Mouse (Mus musculus): ENCODE measurements around the gene Klhl22. TPM values are rescaled to one million over a fixed set of nuclear protein-coding genes. Genes with fewer than 3 reads are reported as not detected.

Klhl22 gene
- polyA plus RNA-seq, 1 experiment from 2014 or later, result 29.0 TPM

DNA sequence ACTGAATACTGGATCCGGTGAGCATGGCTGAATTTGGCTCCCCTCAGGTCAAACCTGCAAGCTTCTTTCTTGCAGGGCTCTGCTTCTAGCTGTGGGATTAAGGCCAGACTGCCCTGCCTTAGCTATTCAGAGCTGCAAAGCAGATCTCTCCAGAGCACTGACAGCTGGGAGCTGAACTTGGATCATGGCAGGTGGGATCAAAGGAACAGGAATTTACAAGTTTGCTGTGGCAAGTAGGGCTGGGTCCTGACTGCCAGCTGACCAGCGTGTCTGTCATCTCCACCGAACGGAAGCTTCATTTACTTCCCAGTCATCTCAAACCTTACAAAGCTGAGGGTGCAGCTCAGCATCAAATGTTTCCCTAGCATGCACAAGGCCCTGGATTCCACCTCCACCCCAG lies 18.8 kb downstream of the Klhl22 start:
- no peak for ATAC-seq
- TF ChIP-seq CTCF (IDR thresholded peaks at IDR 0.05; ENCODE audit: low read depth), result no peak
- Histone ChIP-seq H3K9ac (ENCODE audit: low read depth, low read length) (no peak overlapping the region), H3K4me1 (replicated peaks; ENCODE audit: control insufficient read depth, insufficient read depth, low read length) (no peaks in the 10 kb centered on the region), H3K9me3 (ENCODE audit: control insufficient read depth) (no peaks in the 10 kb centered on the region), H3K36me3 (ENCODE audit: control insufficient read depth, insufficient read depth) (peaks cover 59% of the 10 kb centered on the region), H3K27me3 (replicated peaks; ENCODE audit: control insufficient read depth, insufficient read depth, low read length) (no peaks in the 10 kb centered on the region), H3K4me2 (replicated peaks; ENCODE audit: low read depth) (no peak overlapping the region), H3K4me3 (ENCODE audit: low read depth, low read length) (no peak overlapping the region), H3K27ac (ENCODE audit: low read depth, low read length) (no peak overlapping the region)
- WGBS, result 84% methylated on average over 4 of the region's 4 CpGs

DNA sequence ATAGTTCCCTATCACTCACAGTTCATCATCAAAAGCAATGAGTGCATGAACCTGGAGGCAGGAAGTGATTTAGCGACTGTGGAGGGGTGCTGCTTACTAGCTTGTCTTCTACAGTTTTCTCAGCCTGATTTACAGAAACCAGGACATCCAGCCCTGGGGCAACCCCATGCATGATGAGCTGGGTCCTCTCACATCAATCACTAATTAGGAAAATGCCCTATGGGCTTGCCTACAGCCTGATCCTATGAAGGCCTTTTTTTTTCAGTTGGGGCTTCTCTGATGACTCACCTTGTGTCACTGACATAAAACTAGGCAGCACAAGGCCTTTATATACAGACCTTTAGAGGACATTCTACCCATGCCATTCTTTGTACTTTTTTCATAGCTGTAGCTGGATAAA lies 20.3 kb downstream of the Klhl22 start:
- Histone ChIP-seq H3K4me1 (replicated peaks; ENCODE audit: control insufficient read depth, insufficient read depth, low read length) (no peaks in the 10 kb centered on the region), H3K4me2 (replicated peaks; ENCODE audit: low read depth) (no peak overlapping the region), H3K9ac (ENCODE audit: low read depth, low read length) (no peak overlapping the region), H3K36me3 (ENCODE audit: control insufficient read depth, insufficient read depth) (peaks cover 62% of the 10 kb centered on the region), H3K4me3 (ENCODE audit: low read depth, low read length) (no peak overlapping the region), H3K27me3 (replicated peaks; ENCODE audit: control insufficient read depth, insufficient read depth, low read length) (no peaks in the 10 kb centered on the region), H3K9me3 (ENCODE audit: control insufficient read depth) (no peaks in the 10 kb centered on the region), H3K27ac (ENCODE audit: low read depth, low read length) (no peak overlapping the region)
- ATAC-seq, result no peak
- no peak for TF ChIP-seq CTCF (IDR thresholded peaks at IDR 0.05; ENCODE audit: low read depth)
- WGBS, result 80% methylated on average over 1 of the region's 1 CpGs

DNA sequence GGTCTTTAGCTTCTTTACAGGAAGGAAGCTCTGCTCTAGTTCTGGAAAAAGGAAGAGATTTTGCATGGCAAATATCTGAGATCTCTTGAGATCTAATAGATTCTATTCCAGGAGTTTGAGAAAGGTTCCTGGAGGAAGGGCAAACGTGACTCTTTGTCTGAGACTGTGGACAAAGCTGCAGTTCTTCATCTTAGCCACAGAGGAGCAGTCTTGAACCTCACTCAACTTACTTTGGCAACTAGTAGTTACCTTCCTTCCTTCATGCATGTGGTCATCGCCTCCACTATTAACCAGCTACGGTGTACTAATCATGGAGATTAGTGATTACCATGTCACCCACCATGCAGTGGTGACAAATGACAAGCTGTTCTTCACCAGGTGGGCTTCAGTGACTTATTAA lies 25.9 kb downstream of the Klhl22 start:
- Histone ChIP-seq H3K36me3 (ENCODE audit: control insufficient read depth, insufficient read depth) (peaks cover 73% of the 10 kb centered on the region), H3K4me1 (replicated peaks; ENCODE audit: control insufficient read depth, insufficient read depth, low read length) (no peaks in the 10 kb centered on the region), H3K27ac (ENCODE audit: low read depth, low read length) (no peak overlapping the region), H3K4me2 (replicated peaks; ENCODE audit: low read depth) (no peak overlapping the region), H3K9ac (ENCODE audit: low read depth, low read length) (no peak overlapping the region), H3K27me3 (replicated peaks; ENCODE audit: control insufficient read depth, insufficient read depth, low read length) (no peaks in the 10 kb centered on the region), H3K4me3 (ENCODE audit: low read depth, low read length) (no peak overlapping the region), H3K9me3 (ENCODE audit: control insufficient read depth) (no peaks in the 10 kb centered on the region)
- WGBS, result 65% methylated on average over 3 of the region's 3 CpGs
- no peak for ATAC-seq
- TF ChIP-seq CTCF (IDR thresholded peaks at IDR 0.05; ENCODE audit: low read depth), result peak; percentile 67

DNA sequence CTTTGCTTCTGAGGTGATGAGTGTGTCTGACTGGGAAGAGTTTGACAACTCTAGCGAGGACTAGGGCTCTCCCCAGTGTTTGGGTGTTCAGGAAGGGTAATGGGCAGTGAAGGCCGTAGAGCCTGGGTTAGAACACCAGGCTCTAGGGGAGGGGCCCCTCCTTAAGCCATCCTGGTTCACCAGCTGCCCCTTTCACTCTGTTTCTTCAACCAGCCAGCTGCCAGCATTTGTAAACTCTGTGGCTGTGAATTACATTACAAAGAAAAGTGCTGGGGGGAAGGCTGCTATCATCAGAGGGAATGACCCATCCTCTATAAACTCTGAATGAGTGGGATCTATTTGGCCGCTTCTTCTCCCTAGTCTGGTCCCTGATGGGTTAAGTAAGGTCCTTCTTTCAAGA lies 33.3 kb downstream of the Klhl22 start:
- ATAC-seq, result no peak
- peaks cover 17% of the 10 kb centered on the region for H3K27me3 ChIP-seq (replicated peaks; ENCODE audit: control insufficient read depth, insufficient read depth, low read length)
- WGBS, result 73% methylated on average over 3 of the region's 3 CpGs
- H3K4me3 ChIP-seq (ENCODE audit: low read depth, low read length), result no peak overlapping the region
- no peaks in the 10 kb centered on the region for H3K9me3 ChIP-seq (ENCODE audit: control insufficient read depth)
- H3K36me3 ChIP-seq (ENCODE audit: control insufficient read depth, insufficient read depth), result peaks cover 48% of the 10 kb centered on the region
- no peak for TF ChIP-seq CTCF (IDR thresholded peaks at IDR 0.05; ENCODE audit: low read depth)
- H3K9ac ChIP-seq (ENCODE audit: low read depth, low read length), result no peak overlapping the region
- no peak overlapping the region for H3K27ac ChIP-seq (ENCODE audit: low read depth, low read length)
- no peaks in the 10 kb centered on the region for H3K4me1 ChIP-seq (replicated peaks; ENCODE audit: control insufficient read depth, insufficient read depth, low read length)
- no peak overlapping the region for H3K4me2 ChIP-seq (replicated peaks; ENCODE audit: low read depth)

DNA sequence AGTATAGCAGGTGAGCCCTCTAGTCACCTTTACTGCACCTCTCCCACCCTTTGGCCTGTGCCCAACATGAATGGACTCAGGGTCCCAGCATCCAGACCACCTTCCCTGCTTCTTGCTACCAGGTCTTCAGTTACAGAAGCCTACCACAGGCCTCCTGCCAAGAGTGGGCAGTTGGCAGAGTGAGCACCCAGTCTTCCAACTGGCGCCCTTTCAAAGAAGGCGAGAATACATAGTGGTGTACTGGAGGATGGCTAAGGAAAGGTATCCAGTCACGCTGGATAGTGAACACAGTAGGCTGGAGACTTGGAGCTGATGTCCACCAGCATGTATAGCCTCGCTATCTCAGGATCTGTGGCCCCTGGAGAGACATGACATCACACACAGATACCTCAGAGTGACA lies 34.6 kb downstream of the Klhl22 start:
- no peak for ATAC-seq
- no peak for TF ChIP-seq CTCF (IDR thresholded peaks at IDR 0.05; ENCODE audit: low read depth)
- no peak overlapping the region for H3K27ac ChIP-seq (ENCODE audit: low read depth, low read length)
- H3K27me3 ChIP-seq (replicated peaks; ENCODE audit: control insufficient read depth, insufficient read depth, low read length), result peaks cover 25% of the 10 kb centered on the region
- H3K4me3 ChIP-seq (ENCODE audit: low read depth, low read length), result no peak overlapping the region
- H3K9ac ChIP-seq (ENCODE audit: low read depth, low read length), result no peak overlapping the region
- H3K36me3 ChIP-seq (ENCODE audit: control insufficient read depth, insufficient read depth), result peaks cover 36% of the 10 kb centered on the region
- H3K4me2 ChIP-seq (replicated peaks; ENCODE audit: low read depth), result no peak overlapping the region
- no peaks in the 10 kb centered on the region for H3K4me1 ChIP-seq (replicated peaks; ENCODE audit: control insufficient read depth, insufficient read depth, low read length)
- no peaks in the 10 kb centered on the region for H3K9me3 ChIP-seq (ENCODE audit: control insufficient read depth)
- WGBS, result 91% methylated on average over 4 of the region's 4 CpGs

DNA sequence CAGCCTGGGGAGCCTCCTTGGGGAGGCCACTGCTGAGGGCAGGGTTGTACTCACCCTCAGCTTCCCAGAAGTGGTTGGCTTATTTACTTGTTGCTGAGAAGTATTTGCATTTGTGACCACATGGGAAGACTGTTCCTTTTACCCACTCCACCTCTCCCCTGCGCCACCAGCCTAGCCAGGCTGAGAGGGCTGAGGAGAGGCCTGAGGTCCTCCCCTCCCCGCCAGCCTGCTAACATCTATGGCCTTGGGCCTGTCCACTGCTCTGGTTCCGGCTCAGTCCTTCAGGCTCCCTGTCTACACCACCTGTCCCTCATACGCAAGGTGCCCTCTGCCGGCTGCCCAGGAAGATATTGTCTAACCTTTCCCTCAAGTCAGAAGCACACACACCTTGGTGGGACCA lies 36.2 kb downstream of the Klhl22 start:
- peaks cover 34% of the 10 kb centered on the region for H3K27me3 ChIP-seq (replicated peaks; ENCODE audit: control insufficient read depth, insufficient read depth, low read length)
- no peaks in the 10 kb centered on the region for H3K9me3 ChIP-seq (ENCODE audit: control insufficient read depth)
- peak; percentile 57 for TF ChIP-seq CTCF (IDR thresholded peaks at IDR 0.05; ENCODE audit: low read depth)
- 78% methylated on average over 5 of the region's 5 CpGs for WGBS
- no peak overlapping the region for H3K27ac ChIP-seq (ENCODE audit: low read depth, low read length)
- H3K4me1 ChIP-seq (replicated peaks; ENCODE audit: control insufficient read depth, insufficient read depth, low read length), result no peaks in the 10 kb centered on the region
- no peak for ATAC-seq
- H3K4me2 ChIP-seq (replicated peaks; ENCODE audit: low read depth), result no peak overlapping the region
- H3K4me3 ChIP-seq (ENCODE audit: low read depth, low read length), result no peak overlapping the region
- H3K9ac ChIP-seq (ENCODE audit: low read depth, low read length), result no peak overlapping the region
- peaks cover 21% of the 10 kb centered on the region for H3K36me3 ChIP-seq (ENCODE audit: control insufficient read depth, insufficient read depth)

DNA sequence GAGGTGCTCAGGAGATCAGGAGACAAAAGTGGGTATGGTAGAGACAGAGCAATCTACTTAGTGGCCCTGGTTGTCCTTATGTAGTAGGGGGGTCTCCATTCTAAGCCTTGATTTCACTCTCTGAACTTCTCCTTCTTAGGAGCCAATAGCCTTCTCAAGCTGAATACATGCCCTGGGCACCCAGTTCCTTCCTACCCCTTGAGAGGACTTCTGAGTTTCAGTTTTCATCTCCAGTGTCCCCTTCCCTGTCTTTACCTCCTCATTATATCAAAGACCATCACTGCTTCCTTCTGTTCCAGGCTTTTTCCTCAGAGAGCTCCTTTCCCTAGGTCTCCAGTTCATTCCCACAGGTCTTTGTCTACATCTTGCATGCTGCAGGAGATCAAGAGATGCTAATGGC lies 37.1 kb downstream of the Klhl22 start:
- peak overlapping the region; percentile 73 for H3K4me2 ChIP-seq (replicated peaks; ENCODE audit: low read depth)
- no peak for ATAC-seq
- H3K4me1 ChIP-seq (replicated peaks; ENCODE audit: control insufficient read depth, insufficient read depth, low read length), result no peaks in the 10 kb centered on the region
- peaks cover 40% of the 10 kb centered on the region for H3K27me3 ChIP-seq (replicated peaks; ENCODE audit: control insufficient read depth, insufficient read depth, low read length)
- H3K9me3 ChIP-seq (ENCODE audit: control insufficient read depth), result no peaks in the 10 kb centered on the region
- peaks cover 15% of the 10 kb centered on the region for H3K36me3 ChIP-seq (ENCODE audit: control insufficient read depth, insufficient read depth)
- no peak for TF ChIP-seq CTCF (IDR thresholded peaks at IDR 0.05; ENCODE audit: low read depth)
- peak overlapping the region; percentile 69; the same call in 1 of the 2 replicates for H3K9ac ChIP-seq (ENCODE audit: low read depth, low read length)
- H3K27ac ChIP-seq (ENCODE audit: low read depth, low read length), result peak overlapping the region; percentile 8; the same call in 1 of the 2 replicates
- peak overlapping the region; percentile 56 for H3K4me3 ChIP-seq (ENCODE audit: low read depth, low read length)

Data from intestine, postnatal 0 days (tissue).